Mouse (Mus musculus) heart, adult 2 months (tissue): ENCODE results near the gene Tep1.
"Not testable (repeated sequence)": the region's sequence is repeated elsewhere in the genome, so short reads cannot be mapped to it uniquely, and the experiment has no call there.

Source experiments
- CTCF ChIP-seq: fragments of 200-600 bp; IDR thresholded peaks from 2 replicates; pipeline ENCODE4 v1.8.1; 2022; ENCODE audit warnings: antibody characterized with exemption, mild to moderate bottlenecking, moderate library complexity
- EP300 ChIP-seq: fragments of 200-500 bp; IDR thresholded peaks from 2 replicates; pipeline ENCODE4 v1.6.1; 2011; ENCODE audit warnings: low read depth, low read length, control low read depth; ENCODE audit not compliant: insufficient read depth
- POLR2A ChIP-seq: fragments of 200-500 bp; IDR thresholded peaks from 2 replicates; pipeline ENCODE4 v1.6.1; 2011; ENCODE audit warnings: mild to moderate bottlenecking, low read depth, low read length, control low read depth; ENCODE audit not compliant: insufficient read depth

- TF ChIP-seq CTCF, POLR2A, EP300: not testable (repeated sequence)
Measured at GRCm38 (mm10) chr14:50897992-50898391, 27.6 kb upstream of the Tep1 start.
